Mouse (Mus musculus) neural tube, embryonic 15.5 days (tissue): ENCODE results near the gene Sae1. TPM values are rescaled to one million over a fixed set of nuclear protein-coding genes. Genes with fewer than 3 reads are reported as not detected.
"Not testable (repeated sequence)": the region's sequence is repeated elsewhere in the genome, so short reads cannot be mapped to it uniquely, and the experiment has no call there.

ENCODE experiments used
- ATAC-seq: fragments of 200-750 bp; cut with Nextera tagmentation; 2 replicates; pipeline ENCODE4 v1.8.0; 2017; ENCODE audit warnings: mild to moderate bottlenecking, moderate TSS enrichment, moderate library complexity; ENCODE audit not compliant: low FRiP score
- H3K27ac ChIP-seq: fragments of 300-500 bp; sonication (generic); replicated peaks from 2 replicates; pipeline ENCODE4 v1.5.1; 2015; ENCODE audit warnings: mild to moderate bottlenecking, inconsistent platforms
- H3K27me3 ChIP-seq: fragments of 300-500 bp; sonication (generic); replicated peaks from 2 replicates; pipeline ENCODE4 v1.6.1; 2015; ENCODE audit warnings: inconsistent platforms
- H3K36me3 ChIP-seq: fragments of 300-500 bp; sonication (generic); 2 replicates; pipeline ENCODE4 v1.6.1; 2015; ENCODE audit warnings: inconsistent platforms
- H3K4me1 ChIP-seq: fragments of 300-500 bp; sonication (generic); 2 replicates; pipeline ENCODE4 v1.6.1; 2015; ENCODE audit warnings: inconsistent platforms
- H3K4me2 ChIP-seq: fragments of 300-500 bp; sonication (generic); 2 replicates; pipeline ENCODE4 v1.6.1; 2015; ENCODE audit warnings: inconsistent platforms, mild to moderate bottlenecking, moderate library complexity
- H3K4me3 ChIP-seq: fragments of 300-500 bp; sonication (generic); replicated peaks from 2 replicates; pipeline ENCODE4 v1.5.1; 2015; ENCODE audit warnings: mild to moderate bottlenecking, inconsistent platforms
- H3K9ac ChIP-seq: fragments of 300-500 bp; sonication (generic); replicated peaks from 2 replicates; pipeline ENCODE4 v1.6.1; 2015; ENCODE audit warnings: mild to moderate bottlenecking, inconsistent platforms
- H3K9me3 ChIP-seq: fragments of 300-500 bp; sonication (generic); replicated peaks from 2 replicates; pipeline ENCODE4 v1.6.1; 2016; ENCODE audit warnings: inconsistent platforms
- WGBS: fragments of 180-500 bp; shearing (Covaris S2); methylation state at CpG from one replicate; pipeline ENCODE4 v1.1.7; 2015; ENCODE audit warnings: mixed read lengths; 5-methylcytosine and 5-hydroxymethylcytosine counted together
- polyA plus RNA-seq: library from polyadenylated mRNA; unstranded; fragments of >200 nt; fragmentation: Nextera tagmentation; extraction: Ambion mirVana; gene quantifications from 2 replicates; pipeline ENCODE4 v1.2.1, GENCODE M21; 2015

The Sae1 gene
- polyA plus RNA-seq, 1 experiment from 2014 or later = 239 TPM

- Histone ChIP-seq H3K4me2 (peak overlapping the region; percentile 95), H3K27me3 (no peaks in the 10 kb centered on the region), H3K9ac (peak overlapping the region; percentile 71), H3K4me1 (peaks cover 56% of the 10 kb centered on the region), H3K4me3 (peak overlapping the region; percentile 69), H3K9me3 (no peaks in the 10 kb centered on the region), H3K36me3 (peaks cover 11% of the 10 kb centered on the region; the same call in 1 of the 2 replicates), H3K27ac (peak overlapping the region; percentile 91)
- WGBS = under 1% methylated on average over 49 of the region's 49 CpGs
- no peak; the same call in 1 of the 2 replicates for ATAC-seq
These were observed 75.5 kb downstream of the Sae1 start for GRCm38 (mm10) chr7:16312011-16312671.

- H3K27ac ChIP-seq = peak overlapping the region; percentile 91
- H3K9me3 ChIP-seq = no peaks in the 10 kb centered on the region
- no peaks in the 10 kb centered on the region for H3K27me3 ChIP-seq
- peak overlapping the region; percentile 71 for H3K9ac ChIP-seq
- 0 out of 2 replicates have a peak, but pooled peaks have one; percentile 5 for ATAC-seq
- peak overlapping the region; percentile 95 for H3K4me2 ChIP-seq
- under 1% methylated on average over 14 of the region's 14 CpGs for WGBS
- H3K4me1 ChIP-seq = peaks cover 56% of the 10 kb centered on the region
- H3K36me3 ChIP-seq = peaks cover 5% of the 10 kb centered on the region; the same call in 1 of the 2 replicates
- peak overlapping the region; percentile 69 for H3K4me3 ChIP-seq
These were observed 76.1 kb downstream of the Sae1 start for GRCm38 (mm10) chr7:16311453-16312004.

GRCm38 (mm10) chr7:16310521-16311452, 76.8 kb downstream of the Sae1 start:
- under 1% methylated on average over 31 of the region's 31 CpGs for WGBS
- Histone ChIP-seq H3K4me1 (peaks cover 56% of the 10 kb centered on the region), H3K9ac (peak overlapping the region; percentile 71)

GRCm38 (mm10) chr7:16310020-16310520, 77.5 kb downstream of the Sae1 start:
- Histone ChIP-seq H3K27me3 (no peaks in the 10 kb centered on the region), H3K9ac (peak overlapping the region; percentile 71), H3K36me3 (no peaks in the 10 kb centered on the region), H3K4me2 (peak overlapping the region; percentile 95), H3K4me3 (peak overlapping the region; percentile 69), H3K27ac (peak overlapping the region; percentile 91), H3K4me1 (peaks cover 56% of the 10 kb centered on the region), H3K9me3 (no peaks in the 10 kb centered on the region)
- ATAC-seq = peak; percentile 11
- under 1% methylated on average over 48 of the region's 56 CpGs for WGBS

More at GRCm38 (mm10) chr7:16310521-16311452, 76.8 kb downstream of the Sae1 start:
- H3K27me3 ChIP-seq = no peaks in the 10 kb centered on the region
- H3K27ac ChIP-seq = peak overlapping the region; percentile 91
- peak overlapping the region; percentile 95 for H3K4me2 ChIP-seq
- H3K9me3 ChIP-seq = no peaks in the 10 kb centered on the region
- H3K4me3 ChIP-seq = peak overlapping the region; percentile 69
- no peaks in the 10 kb centered on the region for H3K36me3 ChIP-seq
- peak; percentile 27 for ATAC-seq

GRCm38 (mm10) chr7:16309318-16310019, 78.1 kb downstream of the Sae1 start:
- under 1% methylated on average over 61 of the region's 61 CpGs for WGBS
- H3K9ac ChIP-seq = peak overlapping the region; percentile 71
- peak overlapping the region; percentile 91 for H3K27ac ChIP-seq
- no peaks in the 10 kb centered on the region for H3K36me3 ChIP-seq
- peak overlapping the region; percentile 69 for H3K4me3 ChIP-seq
- H3K9me3 ChIP-seq = no peaks in the 10 kb centered on the region
- peak; percentile 29 for ATAC-seq
- H3K4me2 ChIP-seq = peak overlapping the region; percentile 95
- H3K4me1 ChIP-seq = peaks cover 55% of the 10 kb centered on the region
- H3K27me3 ChIP-seq = no peaks in the 10 kb centered on the region

- ATAC-seq = no peak
- Histone ChIP-seq H3K36me3 (no peaks in the 10 kb centered on the region), H3K9me3 (no peaks in the 10 kb centered on the region), H3K4me3 (peak overlapping the region; percentile 69), H3K4me2 (peak overlapping the region; percentile 95), H3K27me3 (no peaks in the 10 kb centered on the region), H3K4me1 (peaks cover 49% of the 10 kb centered on the region), H3K27ac (peak overlapping the region; percentile 91), H3K9ac (peak overlapping the region; percentile 71; the same call in 1 of the 2 replicates)
- 39% methylated on average over 16 of the region's 16 CpGs for WGBS
These were observed 78.9 kb downstream of the Sae1 start for GRCm38 (mm10) chr7:16308555-16309317.

GRCm38 (mm10) chr7:16308093-16308492, 79.5 kb downstream of the Sae1 start, which contains the start of gene Bbc3:
Bbc3 (plus strand) TSS chr7:16308393.
- peak within 1 kb of the TSS; percentile 69 for H3K4me3 ChIP-seq
- ATAC-seq, H3K36me3 ChIP-seq, H3K9me3 ChIP-seq, H3K27me3 ChIP-seq: not testable (repeated sequence)
- H3K27ac ChIP-seq = peak within 1 kb of the TSS; percentile 91
- peaks cover 44% of the 10 kb centered on the region for H3K4me1 ChIP-seq
- 56% methylated on average over 1 of the region's 1 CpGs for WGBS
- peak within 1 kb of the TSS; percentile 71 for H3K9ac ChIP-seq
- H3K4me2 ChIP-seq = peak within 1 kb of the TSS; percentile 95

- H3K27ac ChIP-seq, H3K36me3 ChIP-seq, H3K4me2 ChIP-seq, ATAC-seq, H3K27me3 ChIP-seq, H3K4me3 ChIP-seq, H3K9me3 ChIP-seq, H3K9ac ChIP-seq: not testable (repeated sequence)
- 84% methylated on average over 6 of the region's 6 CpGs for WGBS
- H3K4me1 ChIP-seq = peaks cover 34% of the 10 kb centered on the region
These were observed 80.5 kb downstream of the Sae1 start for GRCm38 (mm10) chr7:16307141-16307540.

GRCm38 (mm10) chr7:16299419-16300035, 88.1 kb downstream of the Sae1 start:
- peak overlapping the region; percentile 80 for H3K27ac ChIP-seq
- peak overlapping the region; percentile 90 for H3K4me2 ChIP-seq
- H3K9me3 ChIP-seq = no peaks in the 10 kb centered on the region
- H3K4me1 ChIP-seq = peaks cover 46% of the 10 kb centered on the region
- WGBS = under 1% methylated on average over 48 of the region's 52 CpGs
- H3K36me3 ChIP-seq = no peaks in the 10 kb centered on the region
- H3K27me3 ChIP-seq = no peaks in the 10 kb centered on the region
- H3K4me3 ChIP-seq = peak overlapping the region; percentile 55
- ATAC-seq = peak; percentile 92
- H3K9ac ChIP-seq = peak overlapping the region; percentile 50

GRCm38 (mm10) chr7:16298927-16299326, 88.7 kb downstream of the Sae1 start:
- no peaks in the 10 kb centered on the region for H3K36me3 ChIP-seq
- H3K27me3 ChIP-seq = no peaks in the 10 kb centered on the region
- peak overlapping the region; percentile 80 for H3K27ac ChIP-seq
- H3K9ac ChIP-seq = peak overlapping the region; percentile 50
- H3K9me3 ChIP-seq = no peaks in the 10 kb centered on the region
- H3K4me3 ChIP-seq = peak overlapping the region; percentile 55
- H3K4me1 ChIP-seq = peaks cover 48% of the 10 kb centered on the region
- ATAC-seq = no peak
- peak overlapping the region; percentile 90 for H3K4me2 ChIP-seq
- 63% methylated on average over 5 of the region's 5 CpGs for WGBS
